Mouse (Mus musculus) natural killer cell, adult 2 months (primary cell): ENCODE results near the gene Cuedc1.

Experiments used
- DNase-seq, 2 experiments: peaks; one replicate each; pipeline ENCODE4 v3.0.0; 2022; ENCODE audit warnings: low spot score in 2 of 2

Cuedc1 gene

GRCm38 (mm10) chr11:88146264-88147060, 48.6 kb downstream of the Cuedc1 start:
- no peak for DNase-seq

GRCm38 (mm10) chr11:88147388-88147787, 49.5 kb downstream of the Cuedc1 start:
- DNase-seq = no peak

GRCm38 (mm10) chr11:88148015-88148637, 50.3 kb downstream of the Cuedc1 start:
- no peak for DNase-seq

- peak in 1 of 2 experiments; percentile 52 for DNase-seq
Observed at GRCm38 (mm10) chr11:88148638-88149279, 50.9 kb downstream of the Cuedc1 start.

- no peak for DNase-seq
Observed at GRCm38 (mm10) chr11:88151379-88152155, 53.7 kb downstream of the Cuedc1 start.

- DNase-seq = no peak
Observed at GRCm38 (mm10) chr11:88153880-88154279, 56.0 kb downstream of the Cuedc1 start.

- no peak for DNase-seq
Observed at GRCm38 (mm10) chr11:88154500-88154899, 56.6 kb downstream of the Cuedc1 start.

GRCm38 (mm10) chr11:88155451-88155850, 57.6 kb downstream of the Cuedc1 start:
- no peak for DNase-seq

GRCm38 (mm10) chr11:88155998-88156397, 58.1 kb downstream of the Cuedc1 start:
- DNase-seq = no peak

- no peak for DNase-seq
Observed at GRCm38 (mm10) chr11:88156403-88156802, 58.5 kb downstream of the Cuedc1 start.

GRCm38 (mm10) chr11:88158842-88159246, 61.0 kb downstream of the Cuedc1 start:
- DNase-seq = no peak

GRCm38 (mm10) chr11:88159389-88159788, 61.5 kb downstream of the Cuedc1 start:
- no peak for DNase-seq

GRCm38 (mm10) chr11:88160316-88160715, 62.5 kb downstream of the Cuedc1 start:
- no peak for DNase-seq

- peak; percentile 54 to 72 for DNase-seq
Observed at GRCm38 (mm10) chr11:88161051-88161581, 63.3 kb downstream of the Cuedc1 start.

- peak; percentile 79 to 86 for DNase-seq
Observed at GRCm38 (mm10) chr11:88161651-88162362, 63.9 kb downstream of the Cuedc1 start.

GRCm38 (mm10) chr11:88162740-88163139, 64.9 kb downstream of the Cuedc1 start:
- DNase-seq = no peak

GRCm38 (mm10) chr11:88164213-88164723, 66.4 kb downstream of the Cuedc1 start:
- peak in 1 of 2 experiments; percentile 16 for DNase-seq

- DNase-seq = no peak
Observed at GRCm38 (mm10) chr11:88164801-88165377, 67.0 kb downstream of the Cuedc1 start.

- no peak for DNase-seq
Observed at GRCm38 (mm10) chr11:88165683-88166364, 68.0 kb downstream of the Cuedc1 start.

GRCm38 (mm10) chr11:88166471-88166870, 68.6 kb downstream of the Cuedc1 start:
- no peak for DNase-seq
